Mouse (Mus musculus) Patski (cell line): ENCODE measurements around the gene Sppl2b. TPM values are rescaled to one million over a fixed set of nuclear protein-coding genes. Genes with fewer than 3 reads are reported as not detected.

Experiments
- ATAC-seq: fragments of 100-300 bp; one replicate; pipeline ENCODE4 v1.8.0; 2021
- CTCF ChIA-PET: fragments of 350-600 bp; sonication (Branson Sonifier 250); formaldehyde crosslinking; loops from one replicate; lab custom pipeline; 2022; ENCODE audit warnings: inconsistent platforms; lab: Charles Lee
- POLR2A ChIA-PET: fragments of 350-600 bp; sonication (Branson Sonifier 250); formaldehyde crosslinking; loops from one replicate; lab custom pipeline; 2022; ENCODE audit warnings: antibody characterized with exemption, inconsistent platforms; lab: Charles Lee
- DNase-seq: peaks from one replicate; pipeline ENCODE4 v3.0.0-alpha.2; 2011; ENCODE audit warnings: low read depth, low spot score
- H3K27me3 ChIP-seq: fragments of 371-371 bp; one replicate; pipeline ENCODE4 v1.5.1; 2021
- CTCF ChIP-seq: fragments of 100-300 bp; IDR thresholded peaks from one replicate; pipeline ENCODE4 v1.5.1; 2021
- in situ Hi-C: fragments of 300-500 bp; cut with MboI; formaldehyde crosslinking; loops from 3 replicates; pipeline ENCODE4 v1.11.1; 2018; ENCODE audit warnings: low pct_unique_long_range_greater_than_20kb, mixed read lengths
- polyA plus RNA-seq: library from polyadenylated mRNA; unstranded; gene quantifications from one replicate; pipeline ENCODE4 v1.2.3, GENCODE M21; 2021

Sppl2b gene
- polyA plus RNA-seq, 1 experiment from 2014 or later = 36.8 TPM

GRCm38 (mm10) chr10:80862305-80862704 lies 7.2 kb downstream of the Sppl2b start:
- DNase-seq (no peak), ATAC-seq (no peak)
- ChIA-PET CTCF (no interaction called here), POLR2A (no interaction called here)
- no peaks in the 10 kb centered on the region for H3K27me3 ChIP-seq
- TF ChIP-seq CTCF = no peak
- in situ Hi-C loops = no loop called here

GRCm38 (mm10) chr10:80864446-80864845 lies 9.4 kb downstream of the Sppl2b start:
- ATAC-seq = no peak
- TF ChIP-seq CTCF = no peak
- H3K27me3 ChIP-seq = no peaks in the 10 kb centered on the region
- in situ Hi-C loops = no loop called here
- ChIA-PET CTCF (no interaction called here), POLR2A (no interaction called here)
- DNase-seq = no peak

GRCm38 (mm10) chr10:80870993-80871392 lies 15.9 kb downstream of the Sppl2b start:
- no peak for DNase-seq
- ChIA-PET POLR2A (interaction anchor here (0.7 to 0.9 kb wide), 2 partner anchors 16 kb away, joined by 3 read pairs; partner anchors contain the start of genes Lsm7 and Sppl2b), CTCF (interaction anchor here (0.7 to 1.3 kb wide), 3 partner anchors 9 to 124 kb away, joined by 3 to 8 read pairs (median 3); no protein-coding TSS in a partner anchor)
- H3K27me3 ChIP-seq = peaks cover 16% of the 10 kb centered on the region
- TF ChIP-seq CTCF = no peak
- in situ Hi-C loops = no loop called here
- ATAC-seq = no peak

- ATAC-seq (no peak), DNase-seq (no peak)
- peaks cover 16% of the 10 kb centered on the region for H3K27me3 ChIP-seq
- POLR2A ChIA-PET = interaction anchor here (0.7 to 0.9 kb wide), 2 partner anchors 15 to 17 kb away, joined by 3 read pairs; partner anchors contain the start of genes Lsm7 and Sppl2b
- CTCF ChIA-PET = interaction anchor here (1.1 to 1.3 kb wide), 2 partner anchors 9 to 123 kb away, joined by 3 to 8 read pairs; no protein-coding TSS in a partner anchor
- no peak for TF ChIP-seq CTCF
- in situ Hi-C loops = no loop called here
Observed at GRCm38 (mm10) chr10:80871581-80871980, 16.5 kb downstream of the Sppl2b start, which contains the start of gene Tmprss9. Tmprss9 (plus strand) TSS chr10:80871848.

- TF ChIP-seq CTCF = no peak
- POLR2A ChIA-PET = no interaction called here
- DNase-seq = no peak
- ATAC-seq = no peak
- H3K27me3 ChIP-seq = peaks cover 16% of the 10 kb centered on the region
- CTCF ChIA-PET = interaction anchor here (0.8 to 1.9 kb wide), 4 partner anchors 9 to 120 kb away, joined by 3 to 8 read pairs (median 4); no protein-coding TSS in a partner anchor
- in situ Hi-C loops = no loop called here
Observed at GRCm38 (mm10) chr10:80874035-80874434, 19.0 kb downstream of the Sppl2b start.

GRCm38 (mm10) chr10:80876028-80876427 lies 21.0 kb downstream of the Sppl2b start:
- in situ Hi-C loops = loop anchor here (5.0 kb wide), 2 partner anchors 54 to 129 kb away; no protein-coding TSS in a partner anchor

GRCm38 (mm10) chr10:80876594-80876993 lies 21.5 kb downstream of the Sppl2b start:
- no peak for TF ChIP-seq CTCF
- CTCF ChIA-PET = interaction anchor here (1.2 to 4.0 kb wide), 3 partner anchors 18 to 129 kb away, joined by 3 to 21 read pairs (median 5); no protein-coding TSS in a partner anchor
- POLR2A ChIA-PET = no interaction called here
- DNase-seq (no peak), ATAC-seq (no peak)
- H3K27me3 ChIP-seq = peaks cover 13% of the 10 kb centered on the region
- in situ Hi-C loops = loop anchor here (5.0 kb wide), 2 partner anchors 54 to 129 kb away; no protein-coding TSS in a partner anchor

More at GRCm38 (mm10) chr10:80876028-80876427, 21.0 kb downstream of the Sppl2b start:
- DNase-seq = no peak
- TF ChIP-seq CTCF = no peak
- CTCF ChIA-PET = interaction anchor here (0.9 to 1.9 kb wide), 3 partner anchors 17 to 119 kb away, joined by 3 to 8 read pairs (median 5); no protein-coding TSS in a partner anchor
- peaks cover 16% of the 10 kb centered on the region for H3K27me3 ChIP-seq
- no peak for ATAC-seq
- POLR2A ChIA-PET = no interaction called here

GRCm38 (mm10) chr10:80880131-80880641 lies 25.1 kb downstream of the Sppl2b start:
- in situ Hi-C loops = loop anchor here (5.0 kb wide), 1 partner anchor 117 kb away; no protein-coding TSS in a partner anchor
- DNase-seq (no peak), ATAC-seq (no peak)
- CTCF ChIA-PET = interaction anchor here (0.9 to 4.0 kb wide), 10 partner anchors 9 to 132 kb away, joined by 3 to 23 read pairs (median 8); partner anchors contain the start of genes Jsrp1 and Tmprss9
- TF ChIP-seq CTCF = no peak
- peaks cover 4% of the 10 kb centered on the region for H3K27me3 ChIP-seq
- POLR2A ChIA-PET = no interaction called here

- ATAC-seq (no peak), DNase-seq (no peak)
- ChIA-PET CTCF (interaction anchor here (0.6 to 3.1 kb wide), 20 partner anchors 10 to 143 kb away, joined by 3 to 23 read pairs (median 4); partner anchors contain the start of genes Jsrp1 and Tmprss9), POLR2A (no interaction called here)
- no peak for TF ChIP-seq CTCF
- in situ Hi-C loops = loop anchor here (5.0 kb wide), 1 partner anchor 116 kb away; no protein-coding TSS in a partner anchor
- H3K27me3 ChIP-seq = peaks cover 4% of the 10 kb centered on the region
Observed at GRCm38 (mm10) chr10:80880901-80881300, 25.8 kb downstream of the Sppl2b start.

GRCm38 (mm10) chr10:80881301-80881700 lies 26.2 kb downstream of the Sppl2b start:
- in situ Hi-C loops = loop anchor here (5.0 kb wide), 1 partner anchor 116 kb away; no protein-coding TSS in a partner anchor
- CTCF ChIA-PET = interaction anchor here (0.6 to 3.1 kb wide), 20 partner anchors 10 to 143 kb away, joined by 3 to 23 read pairs (median 4); partner anchors contain the start of genes Jsrp1 and Tmprss9
- TF ChIP-seq CTCF = no peak
- DNase-seq = no peak
- POLR2A ChIA-PET = interaction anchor here (0.6 to 1.6 kb wide), 2 partner anchors 52 to 144 kb away, joined by 3 read pairs; no protein-coding TSS in a partner anchor
- ATAC-seq = no peak
- peaks cover 4% of the 10 kb centered on the region for H3K27me3 ChIP-seq
